Mouse (Mus musculus): ENCODE results near the gene Cnrip1.

Cnrip1 gene

GRCm38 (mm10) chr11:17107359-17107758 lies 56.0 kb downstream of the Cnrip1 start:
- no peak for DNase-seq (ENCODE audit: low read depth)

- DNase-seq (ENCODE audit: low read depth): no peak
These were observed 61.2 kb downstream of the Cnrip1 start for GRCm38 (mm10) chr11:17112419-17113090.

- no peak for DNase-seq (ENCODE audit: low read depth)
These were observed 75.0 kb downstream of the Cnrip1 start for GRCm38 (mm10) chr11:17126418-17126817.
